Comparison of ENCODE assay signal across 8 mouse cellular contexts in the genomic region with DNA sequence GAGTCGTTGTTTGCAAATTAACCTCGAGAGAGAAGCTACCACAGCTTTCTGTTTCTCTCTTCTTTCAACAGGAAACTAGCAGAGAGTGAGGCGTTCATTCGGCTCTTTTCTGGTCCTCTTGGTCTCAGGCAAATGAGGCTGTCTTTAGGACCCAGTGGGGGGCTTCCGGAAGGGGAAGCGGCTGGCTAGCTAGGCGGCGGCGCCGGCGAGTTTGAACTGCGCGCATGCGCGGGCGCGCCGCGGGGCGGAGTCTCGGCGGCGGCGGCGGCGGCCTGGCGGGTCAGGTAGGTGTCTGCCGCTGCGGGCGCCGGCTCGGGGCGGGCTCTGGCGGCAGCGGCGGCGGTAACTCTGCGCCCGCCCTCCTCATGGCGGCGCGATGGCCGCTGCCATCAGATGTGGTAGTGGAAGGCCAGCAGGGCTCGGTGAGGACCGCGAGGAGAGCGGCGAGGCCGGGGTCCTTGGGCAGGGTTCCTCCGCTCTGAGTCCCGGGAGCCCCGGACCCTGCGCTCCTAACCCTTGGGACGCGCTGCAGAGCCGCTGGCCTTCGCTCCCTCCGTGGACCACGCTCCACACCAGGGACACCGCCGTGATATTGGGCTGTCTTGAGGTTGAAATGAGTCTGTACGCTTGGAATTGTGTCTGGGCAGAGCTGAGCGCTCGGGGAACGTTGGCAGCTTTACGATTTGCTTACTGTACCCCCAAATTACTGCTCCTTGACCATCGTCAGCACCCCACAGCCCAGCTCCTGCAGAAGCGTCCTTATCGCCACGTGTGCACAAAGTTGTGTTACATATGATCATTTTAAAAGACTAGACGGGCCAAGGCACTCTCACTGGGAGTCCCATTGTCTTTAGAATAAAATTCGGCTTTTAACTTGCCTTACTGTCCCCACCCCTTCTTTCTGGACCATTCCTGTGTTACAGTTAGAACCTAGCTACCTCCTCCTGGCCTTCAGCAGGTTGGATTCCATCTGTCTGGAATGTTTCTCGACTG. TPM values are rescaled to one million over a fixed set of nuclear protein-coding genes. Genes with fewer than 3 reads are reported as not detected.
DNase-seq lines count a peak whose midpoint lies in the region; ATAC-seq and TF ChIP-seq lines count a peak whose summit lies in the region.

Efcab11 (minus strand) TSS at position 171 of the 993 bp plus-strand sequence.
Tdp1 (plus strand) TSS at position 249 of the 993 bp plus-strand sequence.

- H3K79me2 ChIP-seq in liver, adult 2 months (ENCODE audit: control insufficient read depth, insufficient read depth, low read length): 0 out of 2 replicates have a peak, but pooled peaks cover 3% of the 10 kb centered on the region
- no peaks in the 10 kb centered on the region for H3K79me2 ChIP-seq in myocyte (ENCODE audit: control insufficient read depth, insufficient read depth)

- no peaks in the 10 kb centered on the region for H3K9me3 ChIP-seq in heart, embryonic 11.5 days (replicated peaks; ENCODE audit: control insufficient read depth, low read length)
- H3K9me3 ChIP-seq in kidney, embryonic 16.5 days (ENCODE audit: low read length): no peaks in the 10 kb centered on the region

- peak; percentile 97 for DNase-seq in A20 (ENCODE audit: low read depth, low spot score)
- DNase-seq in liver, adult 2 months (ENCODE audit: extremely low read depth, low read depth, low spot score): peak; percentile 76
- DNase-seq in splenic B cell, adult 2 months (ENCODE audit: low read depth, low spot score): peak; percentile 96

- H3K36me3 ChIP-seq in heart, embryonic 11.5 days (ENCODE audit: control insufficient read depth, insufficient read depth, low read length): no peaks in the 10 kb centered on the region
- H3K36me3 ChIP-seq in kidney, embryonic 16.5 days (ENCODE audit: insufficient read depth, low read length): 0 out of 2 replicates have a peak, but pooled peaks cover 4% of the 10 kb centered on the region
- H3K36me3 ChIP-seq in liver, adult 2 months (ENCODE audit: control insufficient read depth, insufficient read depth, low read length): no peaks in the 10 kb centered on the region
- H3K36me3 ChIP-seq in myocyte (ENCODE audit: control insufficient read depth, insufficient read depth): no peaks in the 10 kb centered on the region
- H3K36me3 ChIP-seq in splenic B cell, adult 2 months (ENCODE audit: control insufficient read depth, insufficient read depth, low read length, poor library complexity, severe bottlenecking): no peaks in the 10 kb centered on the region

- peak within 1 kb of the TSS; percentile 68 for H3K27ac ChIP-seq in bone marrow macrophage, adult 2 months (ENCODE audit: insufficient read depth, low read depth, low read length)
- H3K27ac ChIP-seq in embryonic fibroblast, embryonic 13.5 days (ENCODE audit: insufficient read depth, low read length): peak within 1 kb of the TSS; percentile 74
- peak within 1 kb of the TSS; percentile 87 for H3K27ac ChIP-seq in heart, embryonic 11.5 days (ENCODE audit: low read depth, low read length)
- H3K27ac ChIP-seq in kidney, embryonic 16.5 days (ENCODE audit: low read length): peak within 1 kb of the TSS; percentile 87
- peak within 1 kb of the TSS; percentile 81 for H3K27ac ChIP-seq in liver, adult 2 months (replicated peaks; ENCODE audit: insufficient read depth, low read depth, low read length)

- H3K4me1 ChIP-seq in bone marrow macrophage, adult 2 months (ENCODE audit: control insufficient read depth, insufficient read depth, low read length): peaks cover 9% of the 10 kb centered on the region
- H3K4me1 ChIP-seq in embryonic fibroblast, embryonic 13.5 days (ENCODE audit: control insufficient read depth, insufficient read depth, low read length): peaks cover 3% of the 10 kb centered on the region; the same call in 1 of the 2 replicates
- H3K4me1 ChIP-seq in heart, embryonic 11.5 days (ENCODE audit: control insufficient read depth, insufficient read depth, low read length): peaks cover 12% of the 10 kb centered on the region
- peaks cover 19% of the 10 kb centered on the region for H3K4me1 ChIP-seq in kidney, embryonic 16.5 days (ENCODE audit: insufficient read depth, low read length)
- H3K4me1 ChIP-seq in liver, adult 2 months (ENCODE audit: control insufficient read depth, insufficient read depth, low read length): peaks cover 5% of the 10 kb centered on the region

- whole genome bisulfite sequencing in heart, embryonic 11.5 days (ENCODE audit: insufficient replicate concordance): under 1% methylated on average over 68 of the region's 73 CpGs
- 0% methylated on average over 63 of the region's 73 CpGs for WGBS in kidney, embryonic 16.5 days
- under 1% methylated on average over 73 of the region's 73 CpGs for WGBS in liver, adult 2 months

- no peak; the same call in 1 of the 2 replicates for TF ChIP-seq POLR2A in bone marrow macrophage, adult 2 months (IDR thresholded peaks at IDR 0.05; ENCODE audit: borderline replicate concordance, low read depth, low read length)
- TF ChIP-seq POLR2A in embryonic fibroblast, embryonic 13.5 days (IDR thresholded peaks at IDR 0.05; ENCODE audit: low read depth, low read length): peak; percentile 91
- TF ChIP-seq POLR2A in liver, adult 2 months (IDR thresholded peaks at IDR 0.05; ENCODE audit: extremely low read depth, insufficient read depth, low read length): peak; percentile 67
- peak; percentile 82 for TF ChIP-seq POLR2A in myocyte (IDR thresholded peaks at IDR 0.05; ENCODE audit: insufficient read length, low read depth)

- TF ChIP-seq CTCF in bone marrow macrophage, adult 2 months (IDR thresholded peaks at IDR 0.05; ENCODE audit: low read depth, low read length): no peak
- TF ChIP-seq CTCF in embryonic fibroblast, embryonic 13.5 days (IDR thresholded peaks at IDR 0.05; ENCODE audit: borderline replicate concordance, insufficient read depth, low read length): no peak
- TF ChIP-seq CTCF in liver, adult 2 months (IDR thresholded peaks at IDR 0.05; ENCODE audit: low read depth, low read length): no peak

- no peaks in the 10 kb centered on the region for H3K27me3 ChIP-seq in heart, embryonic 11.5 days (ENCODE audit: control insufficient read depth, insufficient read depth, low read length)
- H3K27me3 ChIP-seq in kidney, embryonic 16.5 days (ENCODE audit: insufficient read depth, low read length): no peaks in the 10 kb centered on the region
- no peaks in the 10 kb centered on the region for H3K27me3 ChIP-seq in liver, adult 2 months (ENCODE audit: control insufficient read depth, insufficient read depth, low read length)
- no peaks in the 10 kb centered on the region for H3K27me3 ChIP-seq in myocyte (ENCODE audit: control insufficient read depth, insufficient read depth, insufficient read length)
- H3K27me3 ChIP-seq in splenic B cell, adult 2 months (ENCODE audit: control insufficient read depth, insufficient read depth, low read length, poor library complexity, severe bottlenecking): no peaks in the 10 kb centered on the region

- peak within 1 kb of the TSS; percentile 89 for H3K9ac ChIP-seq in heart, embryonic 11.5 days (ENCODE audit: low read depth, low read length)
- peak within 1 kb of the TSS; percentile 90 for H3K9ac ChIP-seq in kidney, embryonic 16.5 days (replicated peaks; ENCODE audit: low read length)
- peak within 1 kb of the TSS; percentile 91 for H3K9ac ChIP-seq in liver, adult 2 months (ENCODE audit: low read depth, low read length)

- H3ac ChIP-seq in myocyte (ENCODE audit: control insufficient read depth, insufficient read length): peak within 1 kb of the TSS; percentile 62

- H3K4me3 ChIP-seq in bone marrow macrophage, adult 2 months (ENCODE audit: insufficient read depth, low read length): peak within 1 kb of the TSS; percentile 82
- peak within 1 kb of the TSS; percentile 94 for H3K4me3 ChIP-seq in embryonic fibroblast, embryonic 13.5 days (ENCODE audit: insufficient read depth, low read length)
- H3K4me3 ChIP-seq in heart, embryonic 11.5 days (ENCODE audit: low read depth, low read length): peak within 1 kb of the TSS; percentile 74
- peak within 1 kb of the TSS; percentile 66 for H3K4me3 ChIP-seq in kidney, embryonic 16.5 days (ENCODE audit: low read length)
- peak within 1 kb of the TSS; percentile 93 for H3K4me3 ChIP-seq in liver, adult 2 months (ENCODE audit: insufficient read depth, low read depth, low read length)
- peak within 1 kb of the TSS; percentile 81 for H3K4me3 ChIP-seq in myocyte

- H3K4me2 ChIP-seq in heart, embryonic 11.5 days: peak within 1 kb of the TSS; percentile 77
- H3K4me2 ChIP-seq in kidney, embryonic 16.5 days (replicated peaks; ENCODE audit: low read depth, low read length): peak within 1 kb of the TSS; percentile 97
- peak within 1 kb of the TSS; percentile 92 for H3K4me2 ChIP-seq in myocyte (ENCODE audit: low read depth)

- peak; percentile 86 for ATAC-seq in heart, embryonic 11.5 days (replicated peaks; ENCODE audit: insufficient number of reproducible peaks, low FRiP score, low TSS enrichment)
- peak; percentile 92 for ATAC-seq in kidney, embryonic 16.5 days (ENCODE audit: low FRiP score, low TSS enrichment)

TF ChIP-seq in myocyte, 11 proteins besides CTCF, POLR2A, EP300 and RAD21:
- TF ChIP-seq USF1 (IDR thresholded peaks at IDR 0.05; ENCODE audit: low read depth): no peak
- TF ChIP-seq E2F4 (IDR thresholded peaks at IDR 0.05; ENCODE audit: insufficient read depth): peak; percentile 88
- no peak for TF ChIP-seq SRF (IDR thresholded peaks at IDR 0.05; ENCODE audit: control insufficient read depth, insufficient read length, low read depth)
- peak; percentile 41 for TF ChIP-seq POLR2AphosphoS2 (IDR thresholded peaks at IDR 0.05; ENCODE audit: insufficient read length, low read depth)
TF ChIP-seq in myocyte: peak in this region for 2.

RNA-seq across cellular contexts. Expression of gene Efcab11, which starts in this region (rescaled TPM):
- 3.5 and 4.5 TPM in 2 replicates for polyA plus RNA-seq in bone marrow macrophage, adult 2 months (2012; ENCODE audit: insufficient read depth, insufficient read length, missing spikeins)
- polyA plus RNA-seq in embryonic fibroblast, embryonic 13.5 days (2011; ENCODE audit: insufficient read length, low read depth, missing spikeins): 5.5 and 5.8 TPM in 2 replicates
- polyA plus RNA-seq in heart, embryonic 11.5 days (2014; fragmentation: Nextera tagmentation; extraction: Ambion mirVana): 9.9 and 13.1 TPM in 2 replicates
- polyA plus RNA-seq in kidney, embryonic 16.5 days (2015; fragmentation: Nextera tagmentation; extraction: Ambion mirVana): 12.5 TPM in 2 replicates
- total RNA-seq in liver, adult 2 months (2014; rRNA removed): 0.28 and 0.34 TPM in 2 replicates
- polyA plus RNA-seq in liver, adult 2 months (2012; rRNA removed): 0.09 and 0.12 TPM in 2 replicates
- 3.5 TPM for polyA plus RNA-seq in myocyte (2012; fragmentation: generic; extraction: Trizol)

RNA-seq across cellular contexts. Expression of gene Tdp1, which starts in this region (rescaled TPM):
- 11.7 and 15.3 TPM in 2 replicates for polyA plus RNA-seq in bone marrow macrophage, adult 2 months (2012; ENCODE audit: insufficient read depth, insufficient read length, missing spikeins)
- 23.6 and 24.8 TPM in 2 replicates for polyA plus RNA-seq in embryonic fibroblast, embryonic 13.5 days (2011; ENCODE audit: insufficient read length, low read depth, missing spikeins)
- 34.1 and 36.9 TPM in 2 replicates for polyA plus RNA-seq in heart, embryonic 11.5 days (2014; fragmentation: Nextera tagmentation; extraction: Ambion mirVana)
- polyA plus RNA-seq in kidney, embryonic 16.5 days (2015; fragmentation: Nextera tagmentation; extraction: Ambion mirVana): 61.7 and 66.4 TPM in 2 replicates
- total RNA-seq in liver, adult 2 months (2014; rRNA removed): 3.0 and 4.6 TPM in 2 replicates
- polyA plus RNA-seq in liver, adult 2 months (2012; rRNA removed): 3.7 TPM in 2 replicates
- polyA plus RNA-seq in myocyte (2012; fragmentation: generic; extraction: Trizol): 32.2 TPM

Comparison
In these comparisons a context has a peak if more than half of its experiments do, and no peak if none do; other contexts are left out.
1. Peak in every context shown above with its lines: DNase-seq, ATAC-seq, H3K4me3 ChIP-seq and H3K27ac ChIP-seq.